Mouse (Mus musculus) ES-E14 (cell line): ENCODE measurements around the gene Trove2. TPM values are rescaled to one million over a fixed set of nuclear protein-coding genes. Genes with fewer than 3 reads are reported as not detected.

Experiments used
- DNase-seq: peaks from one replicate; pipeline ENCODE4 v3.0.0-alpha.2; 2013; ENCODE audit warnings: low read depth, low spot score
- H3K27ac ChIP-seq: 2 replicates; pipeline ENCODE4 v1.5.1; 2012; ENCODE audit warnings: low read depth, mild to moderate bottlenecking, low read length, moderate library complexity, mixed read lengths; ENCODE audit not compliant: poor library complexity, insufficient read depth, severe bottlenecking
- H3K36me3 ChIP-seq: 2 replicates; pipeline ENCODE4 v1.6.1; 2012; ENCODE audit warnings: mild to moderate bottlenecking, low read length, moderate library complexity, mixed read lengths; ENCODE audit not compliant: control insufficient read depth, poor library complexity, insufficient read depth, severe bottlenecking
- H3K4me1 ChIP-seq, 2 experiments: fragments of 150-350 bp in 1 of 2; sonication (generic) in 1 of 2; 2 replicates each; pipeline ENCODE4 v1.6.1; 2012; ENCODE audit warnings: low read length in 2 of 2, mild to moderate bottlenecking in 1 of 2, mixed read lengths in 1 of 2; ENCODE audit not compliant: control insufficient read depth in 2 of 2, insufficient read depth in 2 of 2, poor library complexity in 1 of 2
- H3K4me3 ChIP-seq, 2 experiments: fragments of 150-350 bp in 1 of 2; sonication (generic) in 1 of 2; 2 replicates each; pipeline ENCODE4 v1.5.1; 2012; ENCODE audit warnings: low read length in 2 of 2, low read depth in 1 of 2, mild to moderate bottlenecking in 1 of 2, mixed read lengths in 1 of 2; ENCODE audit not compliant: insufficient read depth in 1 of 2, poor library complexity in 1 of 2, severe bottlenecking in 1 of 2
- H3K9ac ChIP-seq: 2 replicates; pipeline ENCODE4 v1.6.1; 2012; ENCODE audit warnings: low read depth, mild to moderate bottlenecking, low read length, mixed read lengths; ENCODE audit not compliant: poor library complexity, insufficient read depth, severe bottlenecking
- H3K9me3 ChIP-seq: fragments of 150-350 bp; sonication (generic); 2 replicates; pipeline ENCODE4 v1.6.1; 2012; ENCODE audit warnings: low read depth, mild to moderate bottlenecking, low read length; ENCODE audit not compliant: control insufficient read depth, insufficient read depth
- CHD2 ChIP-seq: IDR thresholded peaks from 2 replicates; pipeline ENCODE4 v1.6.1; 2014; ENCODE audit warnings: mild to moderate bottlenecking, low read depth, low read length, inconsistent platforms
- HCFC1 ChIP-seq: IDR thresholded peaks from 2 replicates; pipeline ENCODE4 v1.6.1; 2012; ENCODE audit warnings: low read length, inconsistent platforms, borderline replicate concordance; ENCODE audit not compliant: insufficient read depth
- MAFK ChIP-seq: IDR thresholded peaks from 2 replicates; pipeline ENCODE4 v1.6.1; 2014; ENCODE audit warnings: mild to moderate bottlenecking, low read depth, low read length, inconsistent platforms; ENCODE audit not compliant: insufficient read depth
- ZC3H11A ChIP-seq: IDR thresholded peaks from 2 replicates; pipeline ENCODE4 v1.6.1; 2012; ENCODE audit warnings: low read depth, mild to moderate bottlenecking, inconsistent platforms, low read length, borderline replicate concordance
- ZNF384 ChIP-seq: IDR thresholded peaks from 2 replicates; pipeline ENCODE4 v1.6.1; 2012; ENCODE audit warnings: low read depth, low read length, inconsistent platforms
- in situ Hi-C, 2 experiments: fragments of 600-800 bp; cut with MboI; formaldehyde crosslinking; loops; one replicate each; pipeline ENCODE4 v1.15.1; 2025; ENCODE audit warnings: low sequenced_read_pairs in 2 of 2, inconsistent platforms in 1 of 2; ENCODE audit not compliant: unreplicated experiment in 2 of 2
- total RNA-seq: library from RNA; depleted of rRNA; stranded (reverse); fragments of 300-350 nt; gene quantifications from 2 replicates; pipeline ENCODE4 v1.2.3, GENCODE M21; 2012; rRNA removed

The Trove2 gene
- total RNA-seq = 16.8 TPM in 2 replicates

GRCm38 (mm10) chr1:143776446-143777411 is at the start of gene Trove2, which contains the start of gene Uchl5:
Gene Trove2 (minus strand): TSS chr1:143777068.
Gene Uchl5 (plus strand): TSS chr1:143777272.
- no peaks in the 10 kb centered on the region for H3K9me3 ChIP-seq
- TF ChIP-seq MAFK = 0 out of 2 replicates have a peak, but pooled peaks have one; percentile 3
- peak; percentile 77; the same call in 1 of the 2 replicates for TF ChIP-seq HCFC1
- no peak for TF ChIP-seq ZC3H11A
- TF ChIP-seq ZNF384 = 0 out of 2 replicates have a peak, but pooled peaks have one; percentile 12
- H3K9ac ChIP-seq = peak within 1 kb of the TSS; percentile 87
- peak; percentile 92 for DNase-seq
- no peaks in the 10 kb centered on the region; the same call in 1 of the 2 replicates for H3K36me3 ChIP-seq
- in situ Hi-C loops = no loop called here
- H3K4me1 ChIP-seq = peaks cover 2% of the 10 kb centered on the region in 2 experiments; a peak in 1 of 4 replicates
- peak within 1 kb of the TSS; percentile 1; the same call in 1 of the 2 replicates for H3K27ac ChIP-seq
- H3K4me3 ChIP-seq = peak within 1 kb of the TSS; percentile 96 to 97

GRCm38 (mm10) chr1:143822677-143823076 is 45.8 kb upstream of the Trove2 start:
- H3K4me1 ChIP-seq = peaks cover 2% of the 10 kb centered on the region in 2 experiments; a peak in 2 of 4 replicates
- H3K9me3 ChIP-seq = no peaks in the 10 kb centered on the region
- H3K36me3 ChIP-seq = no peaks in the 10 kb centered on the region
- H3K27ac ChIP-seq = no peak overlapping the region
- TF ChIP-seq MAFK (no peak), ZNF384 (no peak), CHD2 (no peak), ZC3H11A (no peak), HCFC1 (no peak)
- DNase-seq = no peak
- no peak overlapping the region for H3K9ac ChIP-seq
- H3K4me3 ChIP-seq = no peak overlapping the region
- in situ Hi-C loops = loop anchor here in 1 of 2 experiments (25.0 kb wide), 1 partner anchor 190 kb away; the partner anchor contains the start of gene Rgs2

GRCm38 (mm10) chr1:143820096-143820877 is 43.4 kb upstream of the Trove2 start:
- TF ChIP-seq MAFK (no peak), ZNF384 (peak; percentile 88)
- H3K36me3 ChIP-seq = no peaks in the 10 kb centered on the region
- no peak overlapping the region for H3K4me3 ChIP-seq
- no peak for DNase-seq
- H3K4me1 ChIP-seq = peaks cover 2% of the 10 kb centered on the region in 2 experiments; a peak in 2 of 4 replicates
- H3K9ac ChIP-seq = no peak overlapping the region
- in situ Hi-C loops = loop anchor here in 1 of 2 experiments (25.0 kb wide), 1 partner anchor 192 kb away; the partner anchor contains the start of gene Rgs2
- H3K9me3 ChIP-seq = no peaks in the 10 kb centered on the region
- H3K27ac ChIP-seq = no peak overlapping the region

- TF ChIP-seq CHD2 = no peak
- in situ Hi-C loops = loop anchor here in 1 of 2 experiments (25.0 kb wide), 1 partner anchor 198 kb away; the partner anchor contains the start of gene Rgs2
- H3K9ac ChIP-seq = no peak overlapping the region
- no peak overlapping the region for H3K27ac ChIP-seq
- no peaks in the 10 kb centered on the region for H3K9me3 ChIP-seq
- H3K4me1 ChIP-seq = no peaks in the 10 kb centered on the region
- peaks cover 2% of the 10 kb centered on the region; the same call in 1 of the 2 replicates for H3K36me3 ChIP-seq
- H3K4me3 ChIP-seq = no peak overlapping the region
- peak; percentile 56 for DNase-seq
Observed at GRCm38 (mm10) chr1:143813676-143814360, 37.0 kb upstream of the Trove2 start.
